Mouse (Mus musculus) yolk sac, embryonic 10.5 days (tissue): ENCODE data around the gene Zfp541.

Experiments used
- DNase-seq: peaks from one replicate; pipeline ENCODE4 v3.0.0-alpha.2; 2017; ENCODE audit warnings: low spot score

The Zfp541 gene

GRCm38 (mm10) chr7:16061219-16062098, at the start of gene Zfp541:
TSS of gene Zfp541 (plus strand) at chr7:16061814.
- no peak for DNase-seq

GRCm38 (mm10) chr7:16012576-16013263, 48.9 kb upstream of the Zfp541 start:
- DNase-seq, result no peak

- no peak for DNase-seq
These were observed 47.8 kb upstream of the Zfp541 start for GRCm38 (mm10) chr7:16013722-16014275.

GRCm38 (mm10) chr7:16014521-16015175, 47.0 kb upstream of the Zfp541 start:
- DNase-seq, result no peak

GRCm38 (mm10) chr7:16015384-16015783, 46.2 kb upstream of the Zfp541 start:
- no peak for DNase-seq

- DNase-seq, result no peak
These were observed 43.4 kb upstream of the Zfp541 start for GRCm38 (mm10) chr7:16018016-16018810.

- DNase-seq, result no peak
These were observed 42.1 kb upstream of the Zfp541 start for GRCm38 (mm10) chr7:16019256-16020094.

- DNase-seq, result no peak
These were observed 36.9 kb upstream of the Zfp541 start for GRCm38 (mm10) chr7:16024603-16025222.

- no peak for DNase-seq
These were observed 33.3 kb upstream of the Zfp541 start for GRCm38 (mm10) chr7:16028102-16028927.

- DNase-seq, result no peak
These were observed 30.5 kb upstream of the Zfp541 start for GRCm38 (mm10) chr7:16031072-16031471.

- DNase-seq, result no peak
These were observed 28.6 kb upstream of the Zfp541 start for GRCm38 (mm10) chr7:16033059-16033458.

- DNase-seq, result no peak
These were observed 27.8 kb upstream of the Zfp541 start for GRCm38 (mm10) chr7:16033580-16034461.

- DNase-seq, result no peak
These were observed 24.6 kb upstream of the Zfp541 start for GRCm38 (mm10) chr7:16036972-16037371.

- DNase-seq, result no peak
These were observed 22.3 kb upstream of the Zfp541 start for GRCm38 (mm10) chr7:16039363-16039762.

- DNase-seq, result no peak
These were observed 20.4 kb upstream of the Zfp541 start for GRCm38 (mm10) chr7:16041208-16041607.

GRCm38 (mm10) chr7:16042850-16043775, 18.5 kb upstream of the Zfp541 start:
- DNase-seq, result no peak

GRCm38 (mm10) chr7:16043861-16044435, 17.7 kb upstream of the Zfp541 start:
- no peak for DNase-seq
